Mouse (Mus musculus): ENCODE measurements around the gene Dnah6.

Gene Dnah6

DNA sequence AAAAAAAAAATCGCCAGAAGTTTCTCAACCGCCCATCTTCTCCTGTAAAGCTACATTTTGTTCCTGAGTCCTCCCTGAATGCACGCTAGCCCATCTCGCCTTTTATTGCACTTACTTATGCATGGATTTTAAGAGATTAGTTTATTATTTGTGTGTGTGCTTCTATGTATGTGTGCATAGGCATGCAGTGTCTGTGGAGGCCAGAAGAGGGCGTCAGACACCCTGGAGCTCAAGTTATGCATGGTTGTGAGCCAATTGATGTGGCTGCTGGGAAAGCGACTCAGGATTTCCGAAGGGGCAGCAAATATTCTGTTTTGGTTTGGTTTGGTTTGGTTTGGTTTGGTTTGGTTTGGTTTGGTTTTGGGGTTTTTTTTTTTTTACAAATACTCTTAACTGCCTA lies 78.0 kb downstream of the Dnah6 start:
- DNase-seq (ENCODE audit: low read depth, low spot score): no peak

DNA sequence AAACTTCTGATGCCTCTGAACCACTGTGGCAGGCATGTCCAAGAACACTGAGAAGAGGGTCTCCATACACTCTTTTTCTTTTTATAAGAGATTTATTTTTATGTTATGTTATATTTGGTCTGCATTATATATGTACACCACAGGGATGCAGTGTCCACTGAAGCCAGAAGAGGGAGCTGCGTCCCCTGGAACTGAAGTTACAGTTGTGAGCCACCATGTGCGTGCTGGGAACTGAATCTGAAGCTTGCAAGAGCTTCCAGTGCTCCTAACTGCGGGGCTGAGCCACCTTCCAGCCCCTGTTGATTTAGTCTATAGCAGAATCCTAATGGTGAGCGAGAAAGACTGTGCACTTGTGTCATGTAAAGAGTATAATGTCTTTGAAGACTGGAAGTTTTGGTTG lies 78.7 kb downstream of the Dnah6 start:
- DNase-seq (ENCODE audit: low read depth, low spot score): no peak

GRCm38 (mm10) chr6:73140836-73141235 lies 80.6 kb downstream of the Dnah6 start:
- DNase-seq (ENCODE audit: low read depth, low spot score): no peak

DNA sequence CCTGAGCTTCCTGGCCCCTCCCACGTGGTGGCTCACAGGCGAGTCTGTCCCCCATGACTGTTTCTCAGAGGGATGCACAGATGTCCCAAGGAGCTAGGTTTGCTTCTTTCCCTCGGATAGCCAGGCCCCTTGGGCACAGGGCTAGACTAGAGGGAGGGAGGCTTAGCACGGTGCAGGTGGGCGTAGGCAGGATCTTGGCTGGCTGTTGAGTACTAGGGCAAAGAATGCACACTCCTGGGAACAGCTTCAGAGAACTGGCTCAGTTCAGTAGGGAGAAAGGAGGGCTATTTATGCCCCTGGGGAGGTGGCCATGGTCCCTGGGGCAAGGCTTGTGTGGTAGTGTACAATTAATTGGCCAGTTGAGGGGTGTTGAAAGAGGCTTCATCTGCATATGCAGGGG lies 88.7 kb downstream of the Dnah6 start:
- DNase-seq (ENCODE audit: low read depth, low spot score): peak; percentile 19

- peak; percentile 75 for DNase-seq (ENCODE audit: low read depth, low spot score)
These were observed 93.9 kb downstream of the Dnah6 start for GRCm38 (mm10) chr6:73127594-73127993.

GRCm38 (mm10) chr6:73120348-73120747 lies 101.1 kb downstream of the Dnah6 start:
- no peak for DNase-seq (ENCODE audit: low read depth, low spot score)

GRCm38 (mm10) chr6:73113898-73114297 lies 107.6 kb downstream of the Dnah6 start:
- DNase-seq (ENCODE audit: low read depth, low spot score): no peak

GRCm38 (mm10) chr6:73113365-73113764 lies 108.1 kb downstream of the Dnah6 start:
- peak; percentile 74 for DNase-seq (ENCODE audit: low read depth, low spot score)

- DNase-seq (ENCODE audit: low read depth, low spot score): no peak
These were observed 128.3 kb downstream of the Dnah6 start for GRCm38 (mm10) chr6:73093133-73093532.

- DNase-seq (ENCODE audit: low read depth, low spot score): no peak
These were observed 130.6 kb downstream of the Dnah6 start for GRCm38 (mm10) chr6:73090836-73091235.

DNA sequence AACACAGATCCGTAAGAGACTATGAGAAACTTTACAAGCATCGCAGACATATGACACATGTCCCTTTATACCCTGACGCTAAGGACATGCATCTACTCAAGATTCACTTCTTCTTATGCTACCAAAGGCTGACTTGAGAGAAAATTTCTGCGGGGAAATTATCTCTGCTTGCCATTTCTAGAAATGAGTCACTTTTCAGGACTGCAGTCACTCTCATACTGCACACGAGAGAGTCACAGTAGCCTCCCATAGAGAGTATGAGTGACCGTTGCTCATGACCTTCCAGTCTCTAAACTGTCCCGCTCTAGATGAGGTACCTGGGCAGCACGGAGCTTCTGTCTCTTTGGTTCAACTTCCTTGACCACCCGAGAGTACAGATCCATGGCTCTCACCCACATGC lies 138.9 kb downstream of the Dnah6 start:
- DNase-seq (ENCODE audit: low read depth, low spot score): no peak

GRCm38 (mm10) chr6:73072093-73072786 lies 149.2 kb downstream of the Dnah6 start:
- DNase-seq (ENCODE audit: low read depth, low spot score): no peak

GRCm38 (mm10) chr6:73071214-73071613 lies 150.2 kb downstream of the Dnah6 start:
- DNase-seq (ENCODE audit: low read depth, low spot score): no peak

DNA sequence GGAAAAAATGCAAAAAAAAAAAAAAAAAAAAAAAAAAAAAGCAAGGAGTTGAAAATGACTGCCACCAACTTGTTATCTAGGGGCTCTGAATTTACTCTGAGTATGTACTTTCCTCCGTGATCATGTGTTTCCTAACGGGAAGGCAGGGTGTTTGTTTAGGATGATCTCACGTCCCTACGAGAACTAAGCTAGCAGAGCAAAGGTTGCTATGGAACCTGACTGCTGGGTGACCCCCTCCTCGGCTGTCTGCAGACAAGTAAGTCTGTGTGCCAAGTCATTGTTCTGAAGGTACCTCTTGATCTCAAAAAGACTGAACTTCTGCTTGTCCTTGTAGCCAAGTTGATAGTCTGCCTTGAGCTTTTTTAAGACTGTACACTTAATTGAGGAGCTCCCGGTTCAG lies 150.8 kb downstream of the Dnah6 start:
- no peak for DNase-seq (ENCODE audit: low read depth, low spot score)

- no peak for DNase-seq (ENCODE audit: low read depth, low spot score)
These were observed 156.9 kb downstream of the Dnah6 start for GRCm38 (mm10) chr6:73064551-73064950.

GRCm38 (mm10) chr6:73059596-73060121 lies 161.8 kb downstream of the Dnah6 start:
- DNase-seq (ENCODE audit: low read depth, low spot score): no peak

GRCm38 (mm10) chr6:73059162-73059561 lies 162.3 kb downstream of the Dnah6 start:
- no peak for DNase-seq (ENCODE audit: low read depth, low spot score)

DNA sequence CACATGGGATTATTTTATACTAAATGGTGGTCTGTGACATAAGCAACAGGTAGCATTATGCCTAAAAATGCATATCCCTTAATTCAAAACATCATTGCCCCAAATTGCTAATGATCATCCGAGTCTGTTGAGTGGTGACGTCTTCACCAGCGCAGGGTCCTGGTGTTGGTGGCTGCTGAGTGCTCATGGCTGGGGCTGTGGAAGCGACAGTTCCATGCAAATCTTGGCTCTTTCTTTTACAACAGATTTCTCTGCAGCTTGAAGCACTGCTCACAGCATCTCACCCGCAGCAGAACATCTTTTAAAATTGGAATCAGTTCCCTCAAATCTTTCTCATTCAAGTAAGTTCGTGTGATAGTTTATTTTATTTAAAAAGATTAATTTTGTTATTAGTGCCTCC lies 166.1 kb downstream of the Dnah6 start:
- no peak for DNase-seq (ENCODE audit: low read depth, low spot score)

GRCm38 (mm10) chr6:73054807-73055206 lies 166.6 kb downstream of the Dnah6 start:
- no peak for DNase-seq (ENCODE audit: low read depth, low spot score)

GRCm38 (mm10) chr6:73053526-73053925 lies 167.9 kb downstream of the Dnah6 start:
- DNase-seq (ENCODE audit: low read depth, low spot score): no peak

GRCm38 (mm10) chr6:73047259-73047658 lies 174.2 kb downstream of the Dnah6 start:
- DNase-seq (ENCODE audit: low read depth, low spot score): no peak

DNA sequence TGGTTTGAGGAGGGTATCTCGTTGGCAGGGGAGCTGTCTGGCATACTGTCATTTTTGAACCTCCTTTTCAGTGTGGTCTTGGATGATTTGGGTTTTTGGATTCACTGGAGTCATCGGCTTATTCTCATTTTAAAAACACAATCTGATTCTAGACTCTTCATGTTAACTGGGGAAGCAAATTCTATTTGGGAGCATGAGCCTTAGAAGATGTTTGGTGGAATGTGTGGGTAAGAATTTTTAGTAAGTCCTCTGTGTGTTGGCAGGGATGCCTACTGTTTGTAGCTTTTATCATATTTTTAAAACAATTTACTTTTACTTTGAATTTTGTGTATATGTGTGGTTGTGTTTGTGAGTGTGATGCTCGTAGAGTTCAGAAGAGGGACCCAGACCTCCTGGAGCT lies 175.5 kb downstream of the Dnah6 start:
- DNase-seq (ENCODE audit: low read depth, low spot score): no peak

- no peak for DNase-seq (ENCODE audit: low read depth, low spot score)
These were observed 179.2 kb downstream of the Dnah6 start for GRCm38 (mm10) chr6:73042278-73042677.

DNA sequence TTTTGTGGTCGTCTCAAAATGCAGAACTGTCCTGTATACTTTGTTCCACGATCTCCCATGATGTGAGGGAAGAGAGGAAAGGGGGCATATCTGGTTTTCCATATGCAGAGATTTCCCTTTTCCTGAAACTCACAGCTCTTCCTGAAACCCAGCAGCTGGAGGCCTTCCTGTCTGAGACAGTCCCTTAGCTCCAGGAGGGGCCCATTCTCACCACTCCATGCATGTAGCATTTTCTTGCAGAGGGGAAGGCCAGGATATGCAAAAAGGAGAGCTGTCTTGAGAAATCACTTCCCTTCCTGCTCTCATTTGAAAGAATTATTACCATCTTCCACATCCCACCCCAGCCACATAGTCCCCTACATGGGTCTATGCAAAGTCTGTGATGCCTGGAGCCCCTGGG lies 183.2 kb downstream of the Dnah6 start:
- no peak for DNase-seq (ENCODE audit: low read depth, low spot score)

Measured in 3T3-L1 (cell line).